ENCODE assay signal across 11 mouse cellular contexts in the genomic region with DNA sequence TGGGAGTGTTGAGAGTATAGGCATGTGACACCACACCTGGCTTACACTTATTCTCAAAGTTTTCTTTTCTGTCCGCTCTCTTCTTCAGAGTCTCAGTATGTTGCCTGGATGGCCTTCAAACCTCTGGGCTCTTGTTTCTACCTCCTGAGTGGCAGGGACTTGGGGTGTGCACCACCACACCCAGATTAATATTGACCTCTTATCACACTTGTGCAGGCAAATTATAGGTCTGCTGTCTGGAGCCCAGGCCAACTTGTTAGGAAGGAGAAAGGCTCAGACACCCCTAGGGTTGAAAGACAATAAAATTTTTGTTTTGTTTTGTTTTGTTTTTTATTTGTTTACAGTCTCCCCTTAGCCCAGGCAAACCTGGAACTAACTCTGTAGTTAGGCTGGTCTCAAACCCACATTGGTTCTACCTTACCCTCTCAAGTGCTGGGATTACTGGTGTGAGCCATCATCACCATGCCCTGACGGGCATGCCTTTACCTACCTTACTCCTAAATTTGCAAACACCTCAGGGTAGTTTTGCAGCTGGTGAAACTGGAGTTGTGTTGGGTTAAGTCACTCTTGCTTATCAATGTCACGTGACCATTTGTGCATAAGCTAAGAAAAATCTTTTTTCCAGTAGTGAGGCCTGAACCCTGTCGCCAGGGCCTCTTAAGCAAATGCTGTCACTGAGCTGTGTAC. TPM values are rescaled to one million over a fixed set of nuclear protein-coding genes. Genes with fewer than 3 reads are reported as not detected.
DNase-seq lines count a peak whose midpoint lies in the region; ATAC-seq and TF ChIP-seq lines count a peak whose summit lies in the region.
"Had no signal": no experiment of that assay in that cellular context is flagged by ENCODE, and none has a peak within 500 bp of the region (broad histone marks: within the 10 kb centered on the region; RNA-seq: fewer than 3 reads in every experiment).

No protein-coding gene starts in this region.

- no peaks in the 10 kb centered on the region for H3K9me3 ChIP-seq in kidney, embryonic 15.5 days (replicated peaks)
- no peaks in the 10 kb centered on the region for H3K9me3 ChIP-seq in intestine, postnatal 0 days (ENCODE audit: control insufficient read depth)
- H3K9me3 ChIP-seq: forebrain, embryonic 10.5 days had no signal

- no peaks in the 10 kb centered on the region for H3K27me3 ChIP-seq in kidney, embryonic 15.5 days
- no peaks in the 10 kb centered on the region for H3K27me3 ChIP-seq in intestine, postnatal 0 days (replicated peaks; ENCODE audit: control insufficient read depth, insufficient read depth, low read length)
- H3K27me3 ChIP-seq: megakaryocyte, embryonic 14.5 days had no signal

- WGBS in kidney, embryonic 15.5 days: 35% methylated on average over 4 of the region's 4 CpGs
- WGBS in intestine, postnatal 0 days: 37% methylated on average over 4 of the region's 4 CpGs

- peak overlapping the region; percentile 76; the same call in 1 of the 2 replicates for H3K4me2 ChIP-seq in kidney, embryonic 15.5 days
- H3K4me2 ChIP-seq in intestine, postnatal 0 days (replicated peaks; ENCODE audit: low read depth): peak overlapping the region; percentile 72; the same call in 1 of the 2 replicates

- peaks cover 65% of the 10 kb centered on the region for H3K4me1 ChIP-seq in kidney, embryonic 15.5 days
- H3K4me1 ChIP-seq in intestine, postnatal 0 days (replicated peaks; ENCODE audit: control insufficient read depth, insufficient read depth, low read length): peaks cover 16% of the 10 kb centered on the region

- peak overlapping the region; percentile 94 for H3K27ac ChIP-seq in kidney, embryonic 15.5 days
- H3K27ac ChIP-seq in intestine, postnatal 0 days (ENCODE audit: low read depth, low read length): peak overlapping the region; percentile 86

- no peak overlapping the region for H3K4me3 ChIP-seq in kidney, embryonic 15.5 days (replicated peaks)
- no peak overlapping the region for H3K4me3 ChIP-seq in intestine, postnatal 0 days (ENCODE audit: low read depth, low read length)
- H3K4me3 ChIP-seq: megakaryocyte, embryonic 14.5 days had no signal

- no peak overlapping the region for H3K9ac ChIP-seq in kidney, embryonic 15.5 days
- no peak overlapping the region for H3K9ac ChIP-seq in intestine, postnatal 0 days (ENCODE audit: low read depth, low read length)

- ATAC-seq in kidney, embryonic 15.5 days (replicated peaks; ENCODE audit: low FRiP score): no peak
- ATAC-seq in intestine, postnatal 0 days: no peak; the same call in 1 of the 2 replicates

- no peaks in the 10 kb centered on the region for H3K36me3 ChIP-seq in kidney, embryonic 15.5 days
- H3K36me3 ChIP-seq in intestine, postnatal 0 days (ENCODE audit: control insufficient read depth, insufficient read depth): no peaks in the 10 kb centered on the region
- H3K36me3 ChIP-seq: forebrain, embryonic 10.5 days had no signal

- no peak for TF ChIP-seq CTCF in intestine, postnatal 0 days (IDR thresholded peaks at IDR 0.05; ENCODE audit: low read depth)

- no peak for DNase-seq in kidney, postnatal 14 days
- peak; percentile 77 for DNase-seq in c-Kit-negative CD71-positive TER-119-positive erythroid progenitor cells, embryonic 14.5 days (ENCODE audit: low read depth, low spot score)
- DNase-seq in spleen, postnatal 4 days (ENCODE audit: low spot score in 2 of 2): peak; percentile 65 to 71
- DNase-seq in adrenal gland, postnatal 4 days (ENCODE audit: low spot score in 2 of 2): no peak
- DNase-seq in layer of hippocampus, postnatal 10 days (ENCODE audit: low spot score in 2 of 2): no peak
- DNase-seq: gastrocnemius, postnatal 36 days; thymus, adult 2 months had no signal

RNA-seq across cellular contexts. Expression of a gene that starts 35.3 kb away (rescaled TPM):
- 47.9 and 48.5 TPM in 2 replicates for polyA plus RNA-seq in kidney, embryonic 15.5 days (2015; fragmentation: Nextera tagmentation; extraction: Ambion mirVana)
- polyA plus RNA-seq in intestine, postnatal 0 days (2015; fragmentation: Nextera tagmentation; extraction: Ambion mirVana): 36.6 and 36.7 TPM in 2 replicates
- 10 to 100 TPM; 57.6 to 63.5 TPM for total RNA-seq in adrenal gland, postnatal 4 days (2021)
- total RNA-seq in layer of hippocampus, postnatal 10 days (2021): 10 to 100 TPM; 76.3 to 82.4 TPM

Comparison
In these comparisons a context has a peak if more than half of its experiments do, and no peak if none do; other contexts are left out.
1. DNase-seq: peak in c-Kit-negative CD71-positive TER-119-positive erythroid progenitor cells, embryonic 14.5 days (single experiment) and spleen, postnatal 4 days (2 of 2); none in kidney, postnatal 14 days (single experiment), adrenal gland, postnatal 4 days (0 of 2) and layer of hippocampus, postnatal 10 days (0 of 2).